Mouse (Mus musculus) heart, embryonic 11.5 days (tissue): ENCODE data around the gene 3110082J24Rik. TPM values are rescaled to one million over a fixed set of nuclear protein-coding genes. Genes with fewer than 3 reads are reported as not detected.

Experiments used
- ATAC-seq: fragments of 200-750 bp; cut with Nextera tagmentation; replicated peaks from 2 replicates; pipeline ENCODE4 v1.8.0; 2017; ENCODE audit warnings: moderate library complexity; ENCODE audit not compliant: insufficient number of reproducible peaks, low FRiP score, low TSS enrichment
- H3K27ac ChIP-seq: fragments of 300-500 bp; sonication (generic); 2 replicates; pipeline ENCODE4 v1.5.1; 2014; ENCODE audit warnings: mild to moderate bottlenecking, low read depth, low read length
- H3K27me3 ChIP-seq: fragments of 300-500 bp; sonication (generic); 2 replicates; pipeline ENCODE4 v1.6.1; 2014; ENCODE audit warnings: mild to moderate bottlenecking, low read length, mixed read lengths; ENCODE audit not compliant: control insufficient read depth, insufficient read depth
- H3K36me3 ChIP-seq: fragments of 300-500 bp; sonication (generic); 2 replicates; pipeline ENCODE4 v1.6.1; 2014; ENCODE audit warnings: mild to moderate bottlenecking, low read length, moderate library complexity, mixed read lengths; ENCODE audit not compliant: control insufficient read depth, insufficient read depth
- H3K4me1 ChIP-seq: fragments of 300-500 bp; sonication (generic); 2 replicates; pipeline ENCODE4 v1.6.1; 2014; ENCODE audit warnings: low read length; ENCODE audit not compliant: control insufficient read depth, insufficient read depth
- H3K4me2 ChIP-seq: fragments of 300-500 bp; sonication (generic); 2 replicates; pipeline ENCODE4 v1.6.1; 2014; ENCODE audit warnings: mild to moderate bottlenecking, moderate library complexity
- H3K4me3 ChIP-seq: fragments of 300-500 bp; sonication (generic); 2 replicates; pipeline ENCODE4 v1.5.1; 2014; ENCODE audit warnings: low read depth, low read length
- H3K9ac ChIP-seq: fragments of 300-500 bp; sonication (generic); 2 replicates; pipeline ENCODE4 v1.6.1; 2014; ENCODE audit warnings: mild to moderate bottlenecking, low read depth, low read length, moderate library complexity
- H3K9me3 ChIP-seq: fragments of 300-500 bp; sonication (generic); replicated peaks from 2 replicates; pipeline ENCODE4 v1.6.1; 2016; ENCODE audit warnings: low read length; ENCODE audit not compliant: control insufficient read depth
- WGBS: fragments of 180-500 bp; shearing (Covaris S2); extraction: QIAGEN DNeasy Blood & Tissue Kit; methylation state at CpG from one replicate; pipeline ENCODE4 v1.1.7; 2014; ENCODE audit not compliant: insufficient replicate concordance; 5-methylcytosine and 5-hydroxymethylcytosine counted together
- polyA plus RNA-seq: library from polyadenylated mRNA; unstranded; fragments of >200 nt; fragmentation: Nextera tagmentation; extraction: Ambion mirVana; gene quantifications from 2 replicates; pipeline ENCODE4 v1.2.1, GENCODE M21; 2014

3110082J24Rik gene
- polyA plus RNA-seq, 1 experiment from 2014 or later, result not detected

- 1% methylated on average over 65 of the region's 65 CpGs for WGBS
- 0 out of 2 replicates have a peak, but pooled peaks have one; percentile 10 for ATAC-seq
- H3K4me1 ChIP-seq, result peaks cover 10% of the 10 kb centered on the region
- H3K36me3 ChIP-seq, result no peaks in the 10 kb centered on the region
- peaks cover 67% of the 10 kb centered on the region for H3K27me3 ChIP-seq
- H3K27ac ChIP-seq, result no peak within 1 kb of the TSS
- peak within 1 kb of the TSS; percentile 54 for H3K4me3 ChIP-seq
- H3K9ac ChIP-seq, result peak within 1 kb of the TSS; percentile 4; the same call in 1 of the 2 replicates
- peak within 1 kb of the TSS; percentile 85 for H3K4me2 ChIP-seq
- no peaks in the 10 kb centered on the region for H3K9me3 ChIP-seq
These were observed 832 bp downstream of the 3110082J24Rik start, which contains the start of gene Garem2 for GRCm38 (mm10) chr5:30104841-30105667. Gene Garem2, plus strand, starts transcription at chr5:30105161.

- Histone ChIP-seq H3K9ac (no peak overlapping the region), H3K4me1 (peaks cover 10% of the 10 kb centered on the region; the same call in 1 of the 2 replicates), H3K4me3 (no peak overlapping the region), H3K9me3 (no peaks in the 10 kb centered on the region), H3K27ac (no peak overlapping the region), H3K36me3 (no peaks in the 10 kb centered on the region), H3K27me3 (peaks cover 60% of the 10 kb centered on the region), H3K4me2 (peak overlapping the region; percentile 85)
- WGBS, result 1% methylated on average over 12 of the region's 12 CpGs
- ATAC-seq, result no peak
These were observed 1.5 kb downstream of the 3110082J24Rik start for GRCm38 (mm10) chr5:30104339-30104738.

GRCm38 (mm10) chr5:30103340-30103739 is 2.5 kb downstream of the 3110082J24Rik start:
- Histone ChIP-seq H3K27ac (no peak overlapping the region), H3K36me3 (no peaks in the 10 kb centered on the region), H3K9ac (no peak overlapping the region), H3K27me3 (peaks cover 51% of the 10 kb centered on the region), H3K4me1 (peaks cover 10% of the 10 kb centered on the region; the same call in 1 of the 2 replicates), H3K4me2 (no peak overlapping the region), H3K4me3 (no peak overlapping the region), H3K9me3 (no peaks in the 10 kb centered on the region)
- 78% methylated on average over 3 of the region's 3 CpGs for WGBS
- no peak for ATAC-seq

GRCm38 (mm10) chr5:30098260-30098659 is 7.6 kb downstream of the 3110082J24Rik start:
- no peak overlapping the region for H3K4me2 ChIP-seq

GRCm38 (mm10) chr5:30095731-30096130 is 10.2 kb downstream of the 3110082J24Rik start:
- H3K27ac ChIP-seq, result no peak overlapping the region
- H3K36me3 ChIP-seq, result no peaks in the 10 kb centered on the region
- H3K4me1 ChIP-seq, result no peaks in the 10 kb centered on the region
- no peak overlapping the region for H3K4me3 ChIP-seq
- no peak for ATAC-seq
- no peak overlapping the region for H3K9ac ChIP-seq
- no peak overlapping the region for H3K4me2 ChIP-seq
- H3K9me3 ChIP-seq, result no peaks in the 10 kb centered on the region
- H3K27me3 ChIP-seq, result no peaks in the 10 kb centered on the region
- WGBS, result 61% methylated on average over 6 of the region's 6 CpGs

More at GRCm38 (mm10) chr5:30098260-30098659, 7.6 kb downstream of the 3110082J24Rik start:
- no peaks in the 10 kb centered on the region for H3K36me3 ChIP-seq
- no peaks in the 10 kb centered on the region for H3K9me3 ChIP-seq
- WGBS, result 74% methylated on average over 1 of the region's 1 CpGs
- no peak overlapping the region for H3K9ac ChIP-seq
- H3K4me1 ChIP-seq, result no peaks in the 10 kb centered on the region
- H3K4me3 ChIP-seq, result no peak overlapping the region
- no peak for ATAC-seq
- no peak overlapping the region for H3K27ac ChIP-seq
- H3K27me3 ChIP-seq, result peaks cover 2% of the 10 kb centered on the region

GRCm38 (mm10) chr5:30094399-30094798 is 11.5 kb downstream of the 3110082J24Rik start:
- no peak overlapping the region for H3K4me2 ChIP-seq
- H3K9ac ChIP-seq, result no peak overlapping the region
- no peaks in the 10 kb centered on the region for H3K9me3 ChIP-seq
- H3K27ac ChIP-seq, result no peak overlapping the region
- H3K36me3 ChIP-seq, result no peaks in the 10 kb centered on the region
- no peak overlapping the region for H3K4me3 ChIP-seq
- H3K27me3 ChIP-seq, result no peaks in the 10 kb centered on the region
- ATAC-seq, result no peak
- H3K4me1 ChIP-seq, result no peaks in the 10 kb centered on the region
- 36% methylated on average over 2 of the region's 2 CpGs for WGBS

GRCm38 (mm10) chr5:30092701-30093100 is 13.2 kb downstream of the 3110082J24Rik start:
- Histone ChIP-seq H3K4me3 (no peak overlapping the region), H3K36me3 (no peaks in the 10 kb centered on the region), H3K4me1 (no peaks in the 10 kb centered on the region), H3K9ac (no peak overlapping the region), H3K4me2 (peak overlapping the region; percentile 5), H3K27ac (no peak overlapping the region), H3K27me3 (no peaks in the 10 kb centered on the region), H3K9me3 (no peaks in the 10 kb centered on the region)
- 41% methylated on average over 13 of the region's 13 CpGs for WGBS
- no peak for ATAC-seq

- WGBS, result under 1% methylated on average over 45 of the region's 45 CpGs
- peaks cover 13% of the 10 kb centered on the region for H3K36me3 ChIP-seq
- H3K4me2 ChIP-seq, result peak within 1 kb of the TSS; percentile 82
- H3K4me3 ChIP-seq, result peak within 1 kb of the TSS; percentile 88
- H3K27ac ChIP-seq, result peak within 1 kb of the TSS; percentile 88
- H3K9me3 ChIP-seq, result no peaks in the 10 kb centered on the region
- peaks cover 6% of the 10 kb centered on the region; the same call in 1 of the 2 replicates for H3K4me1 ChIP-seq
- ATAC-seq, result peak; percentile 82; the same call in 1 of the 2 replicates
- H3K9ac ChIP-seq, result peak within 1 kb of the TSS; percentile 95
- H3K27me3 ChIP-seq, result no peaks in the 10 kb centered on the region
These were observed 32.8 kb downstream of the 3110082J24Rik start, which contains the start of gene Tyms for GRCm38 (mm10) chr5:30072825-30073821. Gene Tyms, minus strand, starts transcription at chr5:30073617.
